Mouse (Mus musculus): Measurements from ENCODE around the gene Hfe.

DNA sequence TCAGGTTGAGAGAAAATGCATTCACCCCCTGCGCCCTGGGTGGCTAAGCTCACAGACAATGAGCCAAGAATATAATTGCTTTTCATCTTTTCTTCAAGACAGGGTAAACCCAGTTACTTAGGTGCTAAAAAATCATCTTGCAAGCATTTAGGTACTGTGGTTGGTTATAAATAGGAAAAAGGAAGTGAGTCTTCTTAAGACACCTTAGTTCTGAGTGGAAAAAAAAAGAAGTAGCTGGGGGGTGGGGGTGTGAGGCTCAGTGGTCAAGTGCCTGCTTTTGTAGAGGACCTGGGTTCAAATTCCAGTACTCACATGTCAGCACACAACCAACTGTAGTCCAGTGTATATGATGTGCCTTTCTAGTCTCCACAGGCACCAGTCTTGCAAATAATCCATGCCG, 21.7 kb downstream of the Hfe start:
- no peak for TF ChIP-seq CTCF (IDR thresholded peaks at IDR 0.05; ENCODE audit: extremely low read depth, insufficient read length, insufficient replicate concordance, low read depth, low read length)
- no peak for TF ChIP-seq POLR2A (IDR thresholded peaks at IDR 0.05; ENCODE audit: low read depth, low read length)

Data from small intestine, adult 2 months (tissue).